ENCODE assay signal across 8 mouse cellular contexts in genomic region chr11:120228116-120228890, GRCm38 (mm10). TPM values are rescaled to one million over a fixed set of nuclear protein-coding genes. Genes with fewer than 3 reads are reported as not detected.
DNase-seq lines count a peak whose midpoint lies in the region; ATAC-seq and TF ChIP-seq lines count a peak whose summit lies in the region.

No protein-coding gene starts in this region.

- peaks cover 2% of the 10 kb centered on the region for H3K4me1 ChIP-seq in ES-Bruce4 (ENCODE audit: control insufficient read depth, insufficient read depth, low read length)
- peaks cover 62% of the 10 kb centered on the region for H3K4me1 ChIP-seq in heart, postnatal 0 days (ENCODE audit: control insufficient read depth, insufficient read depth)
- peaks cover 74% of the 10 kb centered on the region for H3K4me1 ChIP-seq in limb, embryonic 11.5 days (ENCODE audit: control insufficient read depth, insufficient read depth, low read length)
- peaks cover 60% of the 10 kb centered on the region for H3K4me1 ChIP-seq in stomach, embryonic 16.5 days (ENCODE audit: control insufficient read depth, insufficient read depth, low read length)

- no peak for ATAC-seq in heart, postnatal 0 days (ENCODE audit: insufficient read depth, low read depth)
- ATAC-seq in limb, embryonic 11.5 days (ENCODE audit: insufficient number of reproducible peaks, low FRiP score, low TSS enrichment, low read depth) = no peak
- no peak for ATAC-seq in stomach, embryonic 16.5 days (ENCODE audit: insufficient read depth, low FRiP score)

- H3K4me3 ChIP-seq in ES-Bruce4 (ENCODE audit: low read depth, low read length) = no peak overlapping the region
- no peak overlapping the region for H3K4me3 ChIP-seq in heart, postnatal 0 days (ENCODE audit: low read depth, low read length)
- peak overlapping the region; percentile 17 for H3K4me3 ChIP-seq in limb, embryonic 11.5 days (ENCODE audit: low read depth, low read length)
- H3K4me3 ChIP-seq in stomach, embryonic 16.5 days (replicated peaks; ENCODE audit: low read length) = peak overlapping the region; percentile 94; the same call in 1 of the 2 replicates

- no peaks in the 10 kb centered on the region for H3K27me3 ChIP-seq in ES-Bruce4 (ENCODE audit: control insufficient read depth, insufficient read depth, low read length, poor library complexity, severe bottlenecking)
- no peaks in the 10 kb centered on the region for H3K27me3 ChIP-seq in heart, postnatal 0 days (ENCODE audit: control insufficient read depth, insufficient read depth, low read length)
- H3K27me3 ChIP-seq in limb, embryonic 11.5 days (ENCODE audit: control insufficient read depth, insufficient read depth, low read length) = no peaks in the 10 kb centered on the region
- H3K27me3 ChIP-seq in stomach, embryonic 16.5 days (ENCODE audit: control insufficient read depth, insufficient read depth, low read length) = no peaks in the 10 kb centered on the region

- 57% methylated on average over 9 of the region's 9 CpGs for WGBS in heart, postnatal 0 days
- WGBS in limb, embryonic 11.5 days = 26% methylated on average over 9 of the region's 9 CpGs
- WGBS in stomach, embryonic 16.5 days = 50% methylated on average over 9 of the region's 9 CpGs

- no peak overlapping the region for H3K27ac ChIP-seq in ES-Bruce4 (ENCODE audit: insufficient read depth, low read length)
- peak overlapping the region; percentile 81 for H3K27ac ChIP-seq in heart, postnatal 0 days (ENCODE audit: low read depth)
- H3K27ac ChIP-seq in limb, embryonic 11.5 days (replicated peaks; ENCODE audit: low read depth, low read length) = peak overlapping the region; percentile 49; the same call in 1 of the 2 replicates
- peak overlapping the region; percentile 95 for H3K27ac ChIP-seq in stomach, embryonic 16.5 days (ENCODE audit: low read length)

- no peak for TF ChIP-seq EP300 in ES-Bruce4 (IDR thresholded peaks at IDR 0.05; ENCODE audit: insufficient read depth, low read depth, low read length)
- no peak for TF ChIP-seq EP300 in heart, postnatal 0 days (IDR thresholded peaks at IDR 0.05; ENCODE audit: low read depth)

- DNase-seq in adrenal gland, postnatal 25 days = peak; percentile 4
- DNase-seq in adrenal gland, postnatal 4 days (ENCODE audit: low spot score in 2 of 2) = no peak
- DNase-seq in heart, postnatal 0 days (ENCODE audit: low spot score) = peak; percentile 51
- peak; percentile 37 for DNase-seq in limb, embryonic 11.5 days (ENCODE audit: low spot score)
- DNase-seq in yolk sac, embryonic 10.5 days (ENCODE audit: low spot score) = no peak
- no peak for DNase-seq in retina, postnatal 1 day

- H3K9me3 ChIP-seq in ES-Bruce4 (replicated peaks; ENCODE audit: control insufficient read depth, insufficient read depth, low read length, poor library complexity, severe bottlenecking) = no peaks in the 10 kb centered on the region
- H3K9me3 ChIP-seq in heart, postnatal 0 days (replicated peaks; ENCODE audit: control insufficient read depth, low read length) = no peaks in the 10 kb centered on the region
- no peaks in the 10 kb centered on the region for H3K9me3 ChIP-seq in limb, embryonic 11.5 days (ENCODE audit: control insufficient read depth, low read length)
- H3K9me3 ChIP-seq in stomach, embryonic 16.5 days (replicated peaks; ENCODE audit: control insufficient read depth, low read length) = no peaks in the 10 kb centered on the region

- peak overlapping the region; percentile 96 for H3K9ac ChIP-seq in ES-Bruce4 (ENCODE audit: low read depth, poor library complexity, severe bottlenecking)
- peak overlapping the region; percentile 27; the same call in 1 of the 2 replicates for H3K9ac ChIP-seq in heart, postnatal 0 days (replicated peaks; ENCODE audit: low read depth, low read length)
- H3K9ac ChIP-seq in limb, embryonic 11.5 days (ENCODE audit: low read length) = peak overlapping the region; percentile 52
- peak overlapping the region; percentile 46 for H3K9ac ChIP-seq in stomach, embryonic 16.5 days (ENCODE audit: low read length)

- 0 out of 2 replicates have a peak, but pooled peaks cover 6% of the 10 kb centered on the region for H3K36me3 ChIP-seq in ES-Bruce4 (ENCODE audit: control insufficient read depth, insufficient read depth, low read length, poor library complexity, severe bottlenecking)
- no peaks in the 10 kb centered on the region for H3K36me3 ChIP-seq in heart, postnatal 0 days (replicated peaks; ENCODE audit: control insufficient read depth, insufficient read depth, low read length)
- H3K36me3 ChIP-seq in limb, embryonic 11.5 days (ENCODE audit: control insufficient read depth, insufficient read depth, low read length) = no peaks in the 10 kb centered on the region
- H3K36me3 ChIP-seq in stomach, embryonic 16.5 days (ENCODE audit: control insufficient read depth, insufficient read depth, low read length) = no peaks in the 10 kb centered on the region

- no peak for TF ChIP-seq CTCF in ES-Bruce4 (IDR thresholded peaks at IDR 0.05; ENCODE audit: low read depth, low read length)
- TF ChIP-seq CTCF in heart, postnatal 0 days (IDR thresholded peaks at IDR 0.05; ENCODE audit: low read depth) = no peak

- H3K4me2 ChIP-seq in heart, postnatal 0 days (ENCODE audit: low read depth, low read length) = peak overlapping the region; percentile 75
- H3K4me2 ChIP-seq in limb, embryonic 11.5 days (ENCODE audit: low read depth, severe bottlenecking) = peak overlapping the region; percentile 82
- H3K4me2 ChIP-seq in stomach, embryonic 16.5 days (ENCODE audit: low read depth, low read length) = peak overlapping the region; percentile 87

- TF ChIP-seq POLR2A in ES-Bruce4 (IDR thresholded peaks at IDR 0.05; ENCODE audit: insufficient read depth, low read length) = no peak

RNA-seq across cellular contexts. Expression of gene Bahcc1, which starts 4.4 kb away (rescaled TPM):
- 23.8 and 25.8 TPM in 2 replicates for total RNA-seq in adrenal gland, postnatal 25 days (2021)
- 10 to 100 TPM; 25.3 to 26.7 TPM for total RNA-seq in adrenal gland, postnatal 4 days (2021)
- polyA plus RNA-seq in ES-Bruce4 (2011; ENCODE audit: insufficient read depth, insufficient read length, low read depth, missing spikeins) = 21.2 and 21.6 TPM in 2 replicates
- total RNA-seq in heart, postnatal 0 days (2014; rRNA removed; ENCODE audit: low replicate concordance) = 12.2 and 13.1 TPM in 2 replicates
- polyA plus RNA-seq in heart, postnatal 0 days (2015; fragmentation: Nextera tagmentation; extraction: Ambion mirVana) = 2.8 and 3.5 TPM in 2 replicates
- polyA plus RNA-seq in limb, embryonic 11.5 days (2014; fragmentation: Nextera tagmentation; extraction: Ambion mirVana) = 24.9 and 27.6 TPM in 2 replicates
- polyA plus RNA-seq in stomach, embryonic 16.5 days (2015; fragmentation: Nextera tagmentation; extraction: Ambion mirVana) = 4.5 and 5.6 TPM in 2 replicates

Comparison
In these comparisons a context has a peak if more than half of its experiments do, and no peak if none do; other contexts are left out.
1. DNase-seq: peak in adrenal gland, postnatal 25 days (single experiment), heart, postnatal 0 days (single experiment) and limb, embryonic 11.5 days (single experiment); none in adrenal gland, postnatal 4 days (0 of 2), yolk sac, embryonic 10.5 days (single experiment) and retina, postnatal 1 day (single experiment).
2. H3K4me3 ChIP-seq: peak in limb, embryonic 11.5 days (single experiment) and stomach, embryonic 16.5 days (single experiment); none in ES-Bruce4 (single experiment) and heart, postnatal 0 days (single experiment).
3. H3K9ac ChIP-seq: peak in every context shown above with its lines; median percentile 96 in ES-Bruce4; 52 in limb, embryonic 11.5 days; 46 in stomach, embryonic 16.5 days; 27 in heart, postnatal 0 days.
4. Peak in every context shown above with its lines, with median percentiles within 50 percentile points of each other: H3K4me2 ChIP-seq.